Mouse (Mus musculus) MEL (cell line): ENCODE results near the gene Cactin. TPM values are rescaled to one million over a fixed set of nuclear protein-coding genes. Genes with fewer than 3 reads are reported as not detected.

Experiments
- DNase-seq: peaks from one replicate; pipeline ENCODE4 v3.0.0; 2011; ENCODE audit warnings: low read depth, low spot score
- H3K27ac ChIP-seq: 2 replicates; pipeline ENCODE4 v1.5.1; 2012; ENCODE audit warnings: low read depth, mild to moderate bottlenecking, control low read depth, low read length, moderate library complexity; ENCODE audit not compliant: control insufficient read depth
- H3K27me3 ChIP-seq, 2 experiments: fragments of 150-350 bp in 1 of 2; sonication (generic) in 1 of 2; 2 replicates each; pipeline ENCODE4 v1.6.1; 2012; ENCODE audit warnings: low read length in 2 of 2, mild to moderate bottlenecking in 2 of 2, improper control_type of control experiment in 1 of 2, moderate library complexity in 1 of 2; ENCODE audit not compliant: insufficient read depth in 2 of 2, control insufficient read depth in 1 of 2
- H3K36me3 ChIP-seq, 2 experiments: 2 replicates each; pipeline ENCODE4 v1.6.1; 2012 to 2014; ENCODE audit warnings: low read length in 2 of 2, improper control_type of control experiment in 1 of 2, inconsistent platforms in 1 of 2, mild to moderate bottlenecking in 1 of 2; ENCODE audit not compliant: insufficient read depth in 2 of 2, control insufficient read depth in 1 of 2
- H3K4me1 ChIP-seq, 2 experiments: fragments of 150-350 bp in 1 of 2; sonication (generic) in 1 of 2; 2 replicates each; pipeline ENCODE4 v1.6.1; 2012; ENCODE audit warnings: low read length in 2 of 2, improper control_type of control experiment in 1 of 2, mild to moderate bottlenecking in 1 of 2; ENCODE audit not compliant: insufficient read depth in 2 of 2, control insufficient read depth in 1 of 2
- H3K4me3 ChIP-seq, 2 experiments: fragments of 150-350 bp in 1 of 2; sonication (generic) in 1 of 2; 2 replicates each; pipeline ENCODE4 v1.5.1; 2012; ENCODE audit warnings: low read depth in 2 of 2, low read length in 2 of 2, mild to moderate bottlenecking in 2 of 2, moderate library complexity in 2 of 2, control low read depth in 1 of 2, improper control_type of control experiment in 1 of 2; ENCODE audit not compliant: control insufficient read depth in 1 of 2, insufficient read depth in 1 of 2
- H3K79me2 ChIP-seq: 2 replicates; pipeline ENCODE4 v1.6.1; 2012; ENCODE audit warnings: mild to moderate bottlenecking, low read length, moderate library complexity; ENCODE audit not compliant: control insufficient read depth, poor library complexity, insufficient read depth
- H3K9ac ChIP-seq: 2 replicates; pipeline ENCODE4 v1.6.1; 2012; ENCODE audit warnings: low read depth, mild to moderate bottlenecking, control low read depth, low read length, moderate library complexity; ENCODE audit not compliant: control insufficient read depth, poor library complexity, severe bottlenecking
- H3K9me3 ChIP-seq: fragments of 150-350 bp; sonication (generic); replicated peaks from 2 replicates; pipeline ENCODE4 v1.6.1; 2012; ENCODE audit warnings: mild to moderate bottlenecking, low read length, improper control_type of control experiment, moderate library complexity; ENCODE audit not compliant: insufficient read depth
- CHD1 ChIP-seq: IDR thresholded peaks from 2 replicates; pipeline ENCODE4 v1.6.1; 2012; ENCODE audit warnings: low read depth, mild to moderate bottlenecking, inconsistent platforms, low read length, improper control_type of control experiment
- CHD2 ChIP-seq: IDR thresholded peaks from 2 replicates; pipeline ENCODE4 v1.6.1; 2011; ENCODE audit warnings: low read length, improper control_type of control experiment
- CTCF ChIP-seq, 3 experiments: IDR thresholded peaks in 2 of 3; conservative IDR thresholded peaks in 1 of 3; 2 replicates each; pipeline ENCODE4 v1.5.1; 2011 to 2012; ENCODE audit warnings: low read length in 3 of 3, low read depth in 2 of 3, mild to moderate bottlenecking in 2 of 3, improper control_type of control experiment in 1 of 3, inconsistent platforms in 1 of 3, mixed read lengths in 1 of 3, moderate library complexity in 1 of 3; ENCODE audit not compliant: control insufficient read depth in 1 of 3, insufficient read depth in 1 of 3, poor library complexity in 1 of 3, severe bottlenecking in 1 of 3
- E2F4 ChIP-seq: IDR thresholded peaks from 2 replicates; pipeline ENCODE4 v1.6.1; 2011; ENCODE audit warnings: low read depth, low read length, improper control_type of control experiment, borderline replicate concordance
- ETS1 ChIP-seq: IDR thresholded peaks from 2 replicates; pipeline ENCODE4 v1.6.1; 2012; ENCODE audit warnings: low read depth, mild to moderate bottlenecking, inconsistent platforms, low read length, improper control_type of control experiment, moderate library complexity
- GABPA ChIP-seq: IDR thresholded peaks from 2 replicates; pipeline ENCODE4 v1.6.1; 2012; ENCODE audit warnings: low read depth, mild to moderate bottlenecking, inconsistent platforms, low read length, improper control_type of control experiment, moderate library complexity
- GATA1 ChIP-seq: IDR thresholded peaks from 2 replicates; pipeline ENCODE4 v1.6.1; 2011; ENCODE audit warnings: low read depth, low read length, improper control_type of control experiment
- JUND ChIP-seq: IDR thresholded peaks from 2 replicates; pipeline ENCODE4 v1.6.1; 2011; ENCODE audit warnings: low read depth, mild to moderate bottlenecking, improper control_type of control experiment, low read length
- MAX ChIP-seq: IDR thresholded peaks from 2 replicates; pipeline ENCODE4 v1.6.1; 2011; ENCODE audit warnings: low read length, improper control_type of control experiment
- MAZ ChIP-seq: IDR thresholded peaks from 2 replicates; pipeline ENCODE4 v1.6.1; 2012; ENCODE audit warnings: low read depth, mild to moderate bottlenecking, inconsistent platforms, low read length, improper control_type of control experiment
- MEF2A ChIP-seq: IDR thresholded peaks from 2 replicates; pipeline ENCODE4 v1.6.1; 2014; ENCODE audit warnings: low read depth, mild to moderate bottlenecking, inconsistent platforms, low read length, improper control_type of control experiment; ENCODE audit not compliant: poor library complexity, insufficient replicate concordance, severe bottlenecking; ENCODE audit errors: extremely low read depth
- MXI1 ChIP-seq: IDR thresholded peaks from 2 replicates; pipeline ENCODE4 v1.6.1; 2011; ENCODE audit warnings: mild to moderate bottlenecking, low read depth, low read length, improper control_type of control experiment
- MYC ChIP-seq: IDR thresholded peaks from 2 replicates; pipeline ENCODE4 v1.6.1; 2011; ENCODE audit warnings: low read depth, mild to moderate bottlenecking, low read length, improper control_type of control experiment, moderate library complexity
- NELFE ChIP-seq: IDR thresholded peaks from 2 replicates; pipeline ENCODE4 v1.6.1; 2011; ENCODE audit warnings: low read depth, low read length, improper control_type of control experiment
- NRF1 ChIP-seq: IDR thresholded peaks from 2 replicates; pipeline ENCODE4 v1.6.1; 2014; ENCODE audit warnings: low read depth, mild to moderate bottlenecking, inconsistent platforms, low read length, improper control_type of control experiment, moderate library complexity; ENCODE audit not compliant: poor library complexity, insufficient read depth, severe bottlenecking
- POLR2AphosphoS5 ChIP-seq: IDR thresholded peaks from 2 replicates; pipeline ENCODE4 v1.6.1; 2012; ENCODE audit warnings: low read depth, borderline replicate concordance, mild to moderate bottlenecking, inconsistent platforms, low read length, moderate library complexity, mixed read lengths
- RAD21 ChIP-seq: IDR thresholded peaks from 2 replicates; pipeline ENCODE4 v1.6.1; 2011; ENCODE audit warnings: mild to moderate bottlenecking, low read depth, low read length, improper control_type of control experiment
- RCOR1 ChIP-seq: IDR thresholded peaks from 2 replicates; pipeline ENCODE4 v1.6.1; 2012; ENCODE audit warnings: low read depth, mild to moderate bottlenecking, inconsistent platforms, low read length, improper control_type of control experiment
- TAL1 ChIP-seq: IDR thresholded peaks from 2 replicates; pipeline ENCODE4 v1.6.1; 2012; ENCODE audit warnings: mild to moderate bottlenecking, inconsistent platforms, low read length, moderate library complexity, mixed read lengths
- TBP ChIP-seq: IDR thresholded peaks from 2 replicates; pipeline ENCODE4 v1.8.0; 2011; ENCODE audit warnings: low read depth, low read length, improper control_type of control experiment
- TCF12 ChIP-seq: IDR thresholded peaks from 2 replicates; pipeline ENCODE4 v1.6.1; 2014; ENCODE audit warnings: low read depth, mild to moderate bottlenecking, inconsistent platforms, low read length, improper control_type of control experiment, moderate library complexity
- UBTF ChIP-seq: IDR thresholded peaks from 2 replicates; pipeline ENCODE4 v1.6.1; 2012; ENCODE audit warnings: low read depth, mild to moderate bottlenecking, inconsistent platforms, low read length, improper control_type of control experiment, moderate library complexity, borderline replicate concordance; ENCODE audit not compliant: insufficient read depth
- USF1 ChIP-seq: IDR thresholded peaks from 2 replicates; pipeline ENCODE4 v1.6.1; 2014; ENCODE audit warnings: low read depth, mild to moderate bottlenecking, inconsistent platforms, low read length, improper control_type of control experiment, moderate library complexity
- USF2 ChIP-seq, 2 experiments: IDR thresholded peaks; 2 replicates each; pipeline ENCODE4 v1.6.1; 2011 to 2012; ENCODE audit warnings: improper control_type of control experiment in 2 of 2, low read length in 2 of 2, borderline replicate concordance in 1 of 2, inconsistent platforms in 1 of 2, low read depth in 1 of 2, mild to moderate bottlenecking in 1 of 2; ENCODE audit not compliant: insufficient read depth in 1 of 2
- ZMIZ1 ChIP-seq: IDR thresholded peaks from 2 replicates; pipeline ENCODE4 v1.6.1; 2012; ENCODE audit warnings: low read depth, mild to moderate bottlenecking, inconsistent platforms, low read length, improper control_type of control experiment, moderate library complexity
- ZNF384 ChIP-seq: IDR thresholded peaks from 2 replicates; pipeline ENCODE4 v1.6.1; 2012; ENCODE audit warnings: low read depth, mild to moderate bottlenecking, inconsistent platforms, low read length, improper control_type of control experiment
- polyA plus RNA-seq, 2 experiments: library from polyadenylated mRNA; stranded (reverse) in 1 of 2; unstranded in 1 of 2; fragments of >175 nt in 1 of 2; fragments of >200 nt in 1 of 2; gene quantifications; 2 replicates each; pipeline versions ENCODE4 v1.2.1 to v1.2.4; 2012; ENCODE audit warnings: low replicate concordance in 2 of 2, low read depth in 1 of 2; ENCODE audit not compliant: insufficient read length in 2 of 2, insufficient read depth in 1 of 2, missing spikeins in 1 of 2
- total RNA-seq: library from RNA; depleted of rRNA; stranded (reverse); fragments of 300-350 nt; gene quantifications from 2 replicates; pipeline ENCODE4 v1.2.3, GENCODE M21; 2012

Gene Cactin
- total and polyA plus RNA-seq, 3 experiments = 47.6 to 66.8 TPM; not detected in 1

DNA sequence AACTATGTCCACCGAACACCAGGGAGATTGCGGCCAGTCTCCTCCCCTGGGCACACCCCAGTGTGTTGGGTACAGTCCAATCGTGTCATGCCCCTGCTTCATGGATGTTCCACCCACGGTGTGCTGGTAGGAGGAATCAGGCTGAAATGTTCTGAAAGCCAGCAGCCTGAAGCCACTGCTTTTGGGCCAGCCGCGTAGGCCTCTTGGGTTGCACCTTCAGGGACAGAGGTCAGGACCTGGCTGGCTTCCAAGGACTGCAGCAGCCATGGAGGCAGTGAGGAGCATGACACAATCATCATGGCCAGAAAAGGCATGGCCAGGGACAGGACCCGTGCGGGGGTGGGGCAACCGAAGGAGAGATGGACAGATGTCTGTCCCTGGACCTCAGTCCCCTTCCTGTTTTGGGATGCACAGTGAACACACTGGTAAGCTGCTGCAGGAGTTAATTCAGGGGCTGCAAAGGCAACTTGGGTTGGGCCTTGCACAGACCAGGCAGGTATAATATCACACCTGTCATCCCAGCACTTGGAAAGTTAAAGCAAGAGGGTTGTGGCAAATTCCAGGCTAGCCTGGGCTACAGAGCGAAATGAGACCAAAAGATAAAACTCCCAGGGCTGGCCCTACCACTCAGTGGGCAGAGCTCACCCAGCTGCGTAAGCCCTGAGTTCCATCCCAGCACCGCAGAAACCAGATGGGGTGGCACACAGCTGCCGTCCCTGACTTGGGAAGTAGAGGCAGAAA, 2.1 kb upstream of the Cactin start:
- no peak overlapping the region; a peak in 1 of 4 replicates for H3K4me3 ChIP-seq
- no peaks in the 10 kb centered on the region for H3K9me3 ChIP-seq
- no peak overlapping the region for H3K27ac ChIP-seq
- H3K9ac ChIP-seq = peak overlapping the region; percentile 71; the same call in 1 of the 2 replicates
- DNase-seq = no peak
- H3K4me1 ChIP-seq = peaks cover 0 to 12% of the 10 kb centered on the region in 2 experiments; a peak in 3 of 4 replicates
- H3K79me2 ChIP-seq = peaks cover 20% of the 10 kb centered on the region
- TF ChIP-seq MAX (no peak), NRF1 (no peak), POLR2AphosphoS5 (no peak), RCOR1 (no peak), JUND (no peak), GABPA (no peak), TCF12 (no peak), GATA1 (no peak), ETS1 (no peak), MEF2A (no peak), USF2 (IDR thresholded peaks at IDR 0.05; ENCODE audit: borderline replicate concordance in 1 of 2, insufficient read depth in 1 of 2, low read depth in 1 of 2, low read length in 2 of 2) (no peak), MXI1 (no peak), ZNF384 (no peak), TBP (no peak), MAZ (no peak), TAL1 (no peak), USF1 (no peak), MYC (no peak), NELFE (no peak), E2F4 (no peak)
- no peaks in the 10 kb centered on the region for H3K27me3 ChIP-seq
- peaks cover 2 to 6% of the 10 kb centered on the region in 2 experiments; a peak in 3 of 4 replicates for H3K36me3 ChIP-seq

DNA sequence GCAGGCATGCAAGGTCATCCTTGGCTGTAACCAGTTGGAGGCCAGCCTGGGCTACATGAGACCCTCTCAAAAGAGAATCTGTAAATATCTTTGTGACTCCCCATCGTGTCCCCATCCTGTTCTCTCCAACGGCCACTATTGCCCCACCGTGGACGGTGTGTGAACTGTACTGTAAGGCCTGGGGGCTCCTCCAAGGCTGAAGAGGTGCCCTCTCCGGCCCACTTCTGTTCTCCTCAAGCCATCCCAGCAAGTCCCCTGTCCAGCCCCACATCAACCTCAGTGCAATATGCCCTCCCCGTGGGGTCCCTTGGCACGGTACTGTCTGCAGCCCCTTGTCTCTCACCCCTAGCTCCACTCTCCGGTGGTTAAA, 1.6 kb upstream of the Cactin start:
- Histone ChIP-seq H3K27me3 (no peaks in the 10 kb centered on the region), H3K4me3 (peak overlapping the region; percentile 61 to 85), H3K36me3 (peaks cover 2 to 6% of the 10 kb centered on the region in 2 experiments; a peak in 2 of 4 replicates), H3K27ac (peak overlapping the region; percentile 81), H3K9ac (peak overlapping the region; percentile 71), H3K4me1 (peaks cover 0 to 12% of the 10 kb centered on the region in 2 experiments; a peak in 3 of 4 replicates), H3K79me2 (peaks cover 20% of the 10 kb centered on the region), H3K9me3 (no peaks in the 10 kb centered on the region)
- peak; percentile 56 for DNase-seq
- TF ChIP-seq RAD21 = peak; percentile 2
- TF ChIP-seq MAZ = no peak
- no peak for TF ChIP-seq CHD2
- no peak for TF ChIP-seq ZMIZ1
- no peak for TF ChIP-seq JUND
- TF ChIP-seq CTCF (IDR thresholded peaks at IDR 0.05 in 2 of 3, conservative IDR thresholded peaks at IDR 0.05 in 1 of 3; ENCODE audit: control insufficient read depth in 1 of 3, insufficient read depth in 1 of 3, low read depth in 2 of 3, low read length in 3 of 3, poor library complexity in 1 of 3, severe bottlenecking in 1 of 3) = peak in 2 of 3 experiments; percentile 17 to 25; a peak in 3 of 6 replicates
- no peak for TF ChIP-seq GABPA
- TF ChIP-seq CHD1 = no peak
- TF ChIP-seq UBTF = no peak
- TF ChIP-seq MAX = no peak
